22 mouse cellular contexts compared by ENCODE assay signal in the genomic region with DNA sequence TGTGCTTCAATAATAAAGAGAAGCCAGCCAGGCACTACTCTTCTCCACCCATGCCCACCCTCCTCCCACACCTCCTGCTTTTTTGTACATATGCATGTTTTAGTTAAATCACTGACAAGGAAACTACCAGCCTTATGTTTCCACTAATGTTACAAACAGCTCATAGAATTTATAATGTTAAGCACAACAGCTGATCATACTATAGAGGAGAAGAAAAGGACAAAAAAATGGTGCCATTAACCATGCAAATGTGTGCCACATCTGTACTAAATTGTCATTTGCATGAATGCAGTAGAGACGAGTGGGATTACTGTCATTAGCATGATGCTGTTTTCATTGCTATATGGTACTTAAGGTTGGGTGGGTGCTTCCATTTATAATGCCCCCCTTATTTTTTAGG.
"Had no signal": no experiment of that assay in that cellular context is flagged by ENCODE, and none has a peak within 500 bp of the region (broad histone marks: within the 10 kb centered on the region; RNA-seq: fewer than 3 reads in every experiment).

No protein-coding gene starts in this region.

- H3K27ac ChIP-seq: limb, embryonic 12.5 days; limb, embryonic 15.5 days; liver, embryonic 14.5 days; macrophage; midbrain, embryonic 12.5 days; midbrain, embryonic 15.5 days; stomach, postnatal 0 days had no signal

- H3K4me1 ChIP-seq: limb, embryonic 12.5 days; limb, embryonic 15.5 days; midbrain, embryonic 12.5 days; midbrain, embryonic 15.5 days had no signal

- ATAC-seq: liver, postnatal 0 days; lung, postnatal 0 days; midbrain, embryonic 15.5 days had no signal

- H3K4me3 ChIP-seq: limb, embryonic 12.5 days; limb, embryonic 15.5 days; midbrain, embryonic 12.5 days; midbrain, embryonic 15.5 days had no signal

- H3K4me2 ChIP-seq: limb, embryonic 12.5 days; limb, embryonic 15.5 days; liver, embryonic 11.5 days; lung, embryonic 14.5 days; midbrain, embryonic 12.5 days; midbrain, embryonic 15.5 days had no signal

- DNase-seq: kidney, adult 18-20 months; kidney, adult 9 months; kidney, postnatal 14 days; kidney, postnatal 4 days; left cerebral cortex, postnatal 4 days; liver, postnatal 0 days; lung, embryonic 14.5 days; right cerebral cortex, adult 18-20 months; right cerebral cortex, postnatal 14 days; right cerebral cortex, postnatal 4 days; thymus, adult 2 months; thymus, postnatal 14 days; thymus, postnatal 4 days had no signal

- H3K9me3 ChIP-seq: limb, embryonic 12.5 days; limb, embryonic 15.5 days; midbrain, embryonic 12.5 days; midbrain, embryonic 15.5 days had no signal

- H3K27me3 ChIP-seq: limb, embryonic 12.5 days; limb, embryonic 15.5 days; midbrain, embryonic 12.5 days; midbrain, embryonic 15.5 days had no signal

- H3K36me3 ChIP-seq: limb, embryonic 12.5 days; limb, embryonic 15.5 days; midbrain, embryonic 12.5 days; midbrain, embryonic 15.5 days had no signal

- H3K9ac ChIP-seq: limb, embryonic 12.5 days; limb, embryonic 15.5 days; liver, embryonic 14.5 days; liver, postnatal 0 days; lung, embryonic 14.5 days; midbrain, embryonic 12.5 days; midbrain, embryonic 15.5 days had no signal
